Mouse (Mus musculus): ENCODE measurements around the gene Yif1b. TPM values are rescaled to one million over a fixed set of nuclear protein-coding genes. Genes with fewer than 3 reads are reported as not detected.

Gene Yif1b
- polyA plus RNA-seq (2017; shearing (Covaris generic)) = 66.7 TPM

DNA sequence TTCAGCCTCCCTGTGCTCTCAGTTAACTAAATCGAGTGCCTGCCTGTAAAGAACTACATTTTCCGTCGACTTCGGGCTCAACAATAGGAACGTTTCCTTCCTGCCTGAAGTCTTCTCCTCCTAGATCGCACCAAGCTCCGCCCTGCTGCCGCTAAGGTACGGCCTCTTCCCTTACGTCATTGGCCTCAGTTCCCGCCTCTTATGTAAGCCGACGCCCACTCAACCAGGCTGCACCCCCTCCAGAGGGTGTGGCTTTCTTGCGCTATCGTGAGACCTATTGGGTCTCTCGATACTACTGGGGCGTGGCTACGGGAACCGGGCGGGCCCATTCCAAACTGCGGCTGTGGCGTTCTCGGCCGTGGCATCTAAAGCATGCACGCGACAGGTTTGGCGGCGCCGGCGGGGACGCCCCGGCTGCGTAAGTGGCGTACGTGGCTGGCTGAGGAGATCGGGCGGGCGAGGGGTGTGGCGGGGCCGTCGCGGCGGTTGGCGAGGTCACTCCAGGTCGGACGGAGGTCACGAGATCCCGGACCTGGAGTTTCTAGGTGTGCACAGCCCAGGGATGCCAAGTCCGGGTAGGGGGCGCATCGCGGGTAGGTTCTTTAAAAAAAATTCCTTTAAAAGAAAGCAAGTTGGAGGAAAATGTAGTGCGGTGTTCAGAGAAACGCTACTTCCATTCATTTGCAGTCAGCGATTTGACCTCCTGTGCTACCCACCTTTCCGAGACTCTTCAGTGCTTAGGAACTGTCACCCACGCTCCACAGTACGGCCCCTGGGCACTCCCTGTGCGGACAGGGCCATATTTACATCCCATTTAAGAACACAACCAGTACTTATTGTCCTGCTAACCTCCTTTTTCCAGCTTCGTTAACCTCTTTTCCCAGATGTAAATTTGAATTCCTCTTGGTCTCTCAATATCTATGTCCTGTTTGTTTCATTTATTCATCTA, at the start of gene Yif1b:
TSS of gene Yif1b (plus strand) at position 311 of the 949 bp plus-strand sequence.

DNA sequence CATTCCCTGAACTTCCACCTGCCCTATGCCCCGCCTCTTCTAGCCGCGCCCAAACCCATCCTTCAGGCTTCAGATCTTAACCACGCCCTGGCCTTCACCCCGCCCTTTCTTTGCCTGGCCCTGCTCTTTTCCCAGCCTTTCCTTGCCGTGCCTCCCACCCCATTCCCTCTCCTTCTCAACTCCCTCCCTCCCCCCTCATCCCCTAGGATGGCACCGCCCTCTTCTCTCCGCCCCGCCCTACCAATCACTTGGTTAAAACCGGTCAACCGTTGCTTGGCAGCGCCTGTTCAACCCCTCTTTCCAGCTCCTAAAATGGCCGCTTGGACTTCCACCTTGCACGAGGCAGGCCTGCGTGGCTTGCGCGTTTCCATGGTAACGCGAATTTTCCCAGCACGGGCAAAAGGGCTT, 24.4 kb upstream of the Yif1b start, which contains the start of gene Catsperg1:
TSS of gene Catsperg1 (minus strand) at position 361 of the 408 bp plus-strand sequence.

DNA sequence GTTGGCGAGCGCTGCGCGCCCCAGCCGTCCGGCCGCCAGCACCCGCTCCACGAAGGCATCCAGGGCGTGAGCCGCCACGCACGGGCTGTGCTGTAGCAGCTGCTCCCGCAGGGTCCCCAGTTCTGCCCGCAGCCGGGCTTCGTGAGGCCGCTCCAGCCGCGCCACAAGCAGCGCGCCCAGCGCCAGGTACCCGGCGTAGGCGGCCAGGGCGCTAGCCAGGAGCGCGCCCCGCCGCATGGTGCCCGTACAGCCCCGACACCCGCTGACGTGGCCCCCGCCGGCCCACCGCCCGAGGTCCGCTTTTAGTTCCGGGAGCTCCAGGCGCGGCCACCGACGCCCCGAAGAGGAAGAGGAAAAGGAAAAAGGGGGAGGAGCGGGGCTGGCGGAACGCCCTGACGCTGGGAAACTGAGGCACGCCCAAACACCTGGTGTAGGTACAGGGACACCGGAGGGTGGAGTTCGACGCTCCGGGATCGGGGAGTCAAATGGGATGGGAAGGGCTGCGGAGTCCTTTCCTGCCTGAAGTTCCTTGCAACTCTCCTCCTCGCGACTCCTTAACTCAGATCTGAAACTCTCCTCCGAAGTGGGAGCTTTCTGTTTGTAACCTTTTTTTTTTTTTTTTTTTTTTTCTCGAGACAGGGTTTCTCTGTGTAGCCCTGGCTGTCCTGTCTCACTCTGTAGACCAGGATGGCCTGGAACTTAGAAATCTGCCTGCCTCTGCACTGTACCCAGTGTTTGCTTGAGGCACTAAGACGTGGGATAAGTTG, 5.7 kb upstream of the Yif1b start, which contains the start of gene Kcnk6:
TSS of gene Kcnk6 (minus strand) at position 269 of the 767 bp plus-strand sequence.

DNA sequence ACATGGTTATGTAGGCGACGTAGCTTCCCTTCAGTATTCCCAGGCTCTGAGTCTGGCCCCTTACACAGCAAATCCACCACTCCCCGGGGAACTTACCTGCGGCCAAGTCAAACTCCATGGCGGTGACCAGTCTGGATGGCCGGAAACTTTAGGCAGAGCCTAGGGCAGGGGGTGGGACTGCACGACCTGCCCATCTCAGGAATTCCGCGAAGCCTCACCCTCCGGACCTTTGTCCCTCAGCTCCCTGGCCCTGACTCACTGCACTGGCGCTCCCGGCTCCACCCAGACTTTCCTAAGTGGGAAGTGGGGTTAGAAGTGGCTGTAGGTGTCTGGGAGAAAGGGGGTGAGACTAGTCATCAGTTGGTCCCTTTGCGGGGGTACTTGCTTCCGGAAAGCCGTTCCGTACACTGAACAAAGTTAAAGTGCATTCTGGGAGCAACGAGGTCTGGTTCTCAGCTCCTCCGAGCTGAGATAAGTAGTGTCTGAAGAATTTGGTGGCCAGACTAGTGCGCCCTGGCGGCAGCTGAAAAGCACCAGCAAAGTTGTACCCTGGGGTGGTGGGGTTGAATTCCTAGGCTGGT, 10.2 kb downstream of the Yif1b start, which contains the start of gene 2200002D01Rik:
TSS of gene 2200002D01Rik (minus strand) at position 206 of the 581 bp plus-strand sequence.

DNA sequence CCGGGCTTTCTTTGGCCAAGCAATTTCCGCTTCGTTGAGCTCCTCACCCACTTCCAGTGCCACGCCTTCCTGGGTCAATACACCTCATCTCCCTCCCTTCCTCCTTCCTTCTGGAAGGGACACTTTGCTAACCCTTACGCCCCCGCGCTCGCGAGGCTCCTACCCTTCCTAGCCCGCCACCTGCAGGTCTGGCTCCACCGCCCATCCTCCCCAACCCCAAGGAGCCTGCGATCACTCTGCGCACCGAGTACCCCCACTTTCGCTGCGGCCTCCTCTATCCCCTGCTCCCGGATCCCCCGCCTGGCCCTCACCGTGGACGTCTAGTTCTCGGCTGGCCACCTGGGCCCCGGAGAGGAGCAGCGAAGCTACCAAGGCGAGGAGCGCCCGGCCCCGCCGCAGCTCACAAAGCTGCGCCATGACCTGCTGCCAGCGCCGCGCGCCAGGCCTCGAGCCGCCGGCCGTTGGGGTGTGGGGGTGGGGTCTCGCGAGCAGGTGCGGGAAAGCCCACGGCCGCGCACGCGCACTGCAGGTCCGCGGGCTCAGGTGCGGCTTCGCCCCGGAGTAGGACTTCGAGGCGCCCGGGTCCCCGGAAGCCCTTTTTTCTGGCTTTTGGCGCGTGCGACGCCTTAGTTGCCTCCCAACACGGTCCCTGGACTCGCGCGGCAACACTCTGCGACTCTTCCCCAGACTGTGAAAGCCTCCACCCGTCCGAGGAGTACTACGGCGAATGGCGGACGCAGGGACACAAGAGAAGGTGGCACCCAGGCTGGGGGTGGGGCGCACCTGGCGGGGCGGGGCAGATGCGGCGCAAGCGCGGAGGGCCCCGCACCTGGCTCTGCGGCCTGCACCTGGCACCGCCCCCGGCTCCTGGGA, 43.3 kb downstream of the Yif1b start, which contains the start of gene Spint2:
TSS of gene Spint2 (minus strand) at position 712 of the 873 bp plus-strand sequence.

DNA sequence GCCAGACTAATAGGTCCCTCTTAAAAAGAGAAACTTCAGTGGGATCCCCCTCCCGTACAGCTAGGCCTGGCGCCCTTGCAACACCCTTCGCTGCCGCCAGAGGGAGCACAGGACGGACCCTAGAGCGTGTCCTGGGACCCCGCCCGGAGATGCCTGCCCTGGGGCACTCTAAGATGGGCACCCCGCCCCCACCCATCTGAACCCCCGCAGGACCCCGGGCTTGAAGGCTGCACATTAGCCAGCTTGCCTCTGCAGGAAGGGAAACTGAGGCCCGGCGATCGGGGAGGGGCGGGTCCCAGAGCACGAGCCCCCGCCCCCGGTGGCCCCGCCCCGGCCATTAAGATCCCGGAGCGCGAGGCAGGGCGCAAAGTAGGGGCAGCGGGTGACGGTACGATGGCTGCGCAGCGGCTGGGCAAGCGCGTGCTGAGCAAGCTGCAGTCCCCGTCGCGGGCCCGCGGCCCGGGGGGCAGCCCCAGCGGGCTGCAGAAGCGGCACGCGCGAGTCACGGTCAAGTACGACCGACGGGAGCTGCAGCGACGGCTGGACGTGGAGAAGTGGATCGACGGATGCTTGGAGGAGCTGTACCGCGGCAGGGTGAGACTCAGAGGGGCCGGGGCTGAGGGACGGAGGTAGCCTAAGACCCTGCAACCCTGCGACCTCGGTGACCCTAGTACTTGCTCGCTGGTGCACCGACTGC, 51.0 kb downstream of the Yif1b start, which contains the start of gene Ppp1r14a:
TSS of gene Ppp1r14a (plus strand) at position 367 of the 697 bp plus-strand sequence.

Other genes with a start within 250 kb of the Yif1b start
- 0.10 TPM for gene Ryr1, start 113.2 kb upstream of the Yif1b start, polyA plus RNA-seq (2017; shearing (Covaris generic))
- gene Rasgrp4, start 103.5 kb upstream of the Yif1b start, polyA plus RNA-seq (2017; shearing (Covaris generic)) = 1.3 TPM
- 11.8 TPM for gene Fam98c, start 82.1 kb upstream of the Yif1b start, polyA plus RNA-seq (2017; shearing (Covaris generic))
- not detected for gene Ggn, start 68.1 kb upstream of the Yif1b start, polyA plus RNA-seq (2017; shearing (Covaris generic))
- not detected for gene Spred3, start 67.9 kb upstream of the Yif1b start, polyA plus RNA-seq (2017; shearing (Covaris generic))
- gene Psmd8, start 57.6 kb upstream of the Yif1b start, polyA plus RNA-seq (2017; shearing (Covaris generic)) = 270 TPM
- 0.79 TPM for gene Catsperg1, start 24.3 kb upstream of the Yif1b start, polyA plus RNA-seq (2017; shearing (Covaris generic))
- gene Kcnk6, start 5.8 kb upstream of the Yif1b start, polyA plus RNA-seq (2017; shearing (Covaris generic)) = 1.5 TPM
- 1.8 TPM for gene 2200002D01Rik, start 10.1 kb downstream of the Yif1b start, polyA plus RNA-seq (2017; shearing (Covaris generic))
- gene Spint2, start 43.6 kb downstream of the Yif1b start, polyA plus RNA-seq (2017; shearing (Covaris generic)) = 68.0 TPM
- not detected for gene Ppp1r14a, start 51.0 kb downstream of the Yif1b start, polyA plus RNA-seq (2017; shearing (Covaris generic))
- not detected for gene Dpf1, start 65.6 kb downstream of the Yif1b start, polyA plus RNA-seq (2017; shearing (Covaris generic))